In genomic region chr11:11521908-11522441, GRCm38 (mm10) we compare ENCODE assay signal across 13 mouse cellular contexts. TPM values are rescaled to one million over a fixed set of nuclear protein-coding genes. Genes with fewer than 3 reads are reported as not detected.
DNase-seq lines count a peak whose midpoint lies in the region; ATAC-seq lines count a peak whose summit lies in the region.
"Had no signal": no experiment of that assay in that cellular context is flagged by ENCODE, and none has a peak within 500 bp of the region (broad histone marks: within the 10 kb centered on the region; RNA-seq: fewer than 3 reads in every experiment).

No protein-coding gene starts in this region.

- 0 out of 2 replicates have a peak, but pooled peaks have one; percentile 53 for ATAC-seq in erythroid progenitor cell, adult 5-6 weeks (replicated peaks; ENCODE audit: low FRiP score, poor library complexity, severe bottlenecking)
- ATAC-seq in megakaryocyte-erythroid progenitor cell, adult 5-6 weeks (replicated peaks; ENCODE audit: low FRiP score, low TSS enrichment, poor library complexity, severe bottlenecking), result peak; percentile 86
- ATAC-seq: lung, postnatal 0 days had no signal

- no peak overlapping the region for H3K27ac ChIP-seq in heart, embryonic 10.5 days
- no peak overlapping the region for H3K27ac ChIP-seq in forebrain, embryonic 10.5 days
- H3K27ac ChIP-seq: left cerebral cortex, adult 2 months had no signal

- H3K4me1 ChIP-seq in heart, embryonic 10.5 days, result no peaks in the 10 kb centered on the region
- no peaks in the 10 kb centered on the region for H3K4me1 ChIP-seq in forebrain, embryonic 10.5 days
- H3K4me1 ChIP-seq: heart, embryonic 12.5 days had no signal

- H3K4me3 ChIP-seq in heart, embryonic 10.5 days, result no peak overlapping the region
- no peak overlapping the region for H3K4me3 ChIP-seq in forebrain, embryonic 10.5 days
- H3K4me3 ChIP-seq: heart, embryonic 12.5 days; left cerebral cortex, adult 2 months had no signal

- no peaks in the 10 kb centered on the region for H3K9me3 ChIP-seq in heart, embryonic 10.5 days
- H3K9me3 ChIP-seq in forebrain, embryonic 10.5 days, result no peaks in the 10 kb centered on the region
- H3K9me3 ChIP-seq: heart, embryonic 12.5 days had no signal

- 60% methylated on average over 5 of the region's 5 CpGs for WGBS in heart, embryonic 10.5 days
- 81% methylated on average over 5 of the region's 5 CpGs for WGBS in forebrain, embryonic 10.5 days

- H3K36me3 ChIP-seq in heart, embryonic 10.5 days, result no peaks in the 10 kb centered on the region
- H3K36me3 ChIP-seq in forebrain, embryonic 10.5 days (replicated peaks), result no peaks in the 10 kb centered on the region
- H3K36me3 ChIP-seq: heart, embryonic 12.5 days had no signal

- intact Hi-C loops in left cerebral cortex, postnatal 4 days (cut with DNase I), result no loop called here

- H3K27me3 ChIP-seq in heart, embryonic 10.5 days (ENCODE audit: insufficient read depth, poor library complexity, severe bottlenecking), result no peaks in the 10 kb centered on the region
- H3K27me3 ChIP-seq in forebrain, embryonic 10.5 days (ENCODE audit: poor library complexity, severe bottlenecking), result no peaks in the 10 kb centered on the region
- H3K27me3 ChIP-seq: heart, embryonic 12.5 days had no signal

- DNase-seq in heart, adult 11 months, result peak; percentile 84
- no peak for DNase-seq in heart, embryonic 10.5 days (ENCODE audit: low spot score)
- peak; percentile 82 for DNase-seq in thymus, postnatal 14 days
- no peak for DNase-seq in forebrain, embryonic 10.5 days (ENCODE audit: extremely low spot score, low spot score)
- DNase-seq in kidney, adult 11 months, result no peak
- no peak for DNase-seq in left cerebral cortex, postnatal 4 days
- DNase-seq: cerebellum, adult 18-20 months; right cerebral cortex, postnatal 14 days had no signal

RNA-seq across cellular contexts. Expression of gene Zpbp, which starts 59.8 kb away (rescaled TPM):
- 0.60 and 0.65 TPM in 2 replicates for polyA plus RNA-seq in heart, embryonic 10.5 days (2016; fragmentation: Nextera tagmentation; extraction: Ambion mirVana)
- not detected in 2 replicates for total RNA-seq in erythroid progenitor cell, adult 5-6 weeks (2015; ENCODE audit: low replicate concordance)
- total RNA-seq in erythroid progenitor cell, adult 5-6 weeks (2017; ENCODE audit: low replicate concordance), result 0.13 TPM in 1 of 2 replicates, not detected in the other
- total RNA-seq in megakaryocyte-erythroid progenitor cell, adult 5-6 weeks (2014; fragmentation: Nextera tagmentation), result 1.1 and 1.7 TPM in 2 replicates
- total RNA-seq in megakaryocyte-erythroid progenitor cell, adult 5-6 weeks (2017), result 0.47 and 2.1 TPM in 2 replicates
- 0.49 and 0.68 TPM in 2 replicates for polyA plus RNA-seq in forebrain, embryonic 10.5 days (2016; fragmentation: Nextera tagmentation; extraction: Ambion mirVana)
- total RNA-seq in left cerebral cortex, postnatal 4 days (2021), result under 1 TPM; 0.81 to 0.82 TPM

Comparison
In these comparisons a context has a peak if more than half of its experiments do, and no peak if none do; other contexts are left out.
1. DNase-seq: peak in heart, adult 11 months (single experiment) and thymus, postnatal 14 days (single experiment); none in heart, embryonic 10.5 days (single experiment), forebrain, embryonic 10.5 days (single experiment), kidney, adult 11 months (single experiment) and left cerebral cortex, postnatal 4 days (single experiment).